Mouse (Mus musculus): Measurements from ENCODE around the gene Pycard.

- TF ChIP-seq POLR2A (IDR thresholded peaks at IDR 0.05; ENCODE audit: low read depth, low read length) (no peak), CTCF (conservative IDR thresholded peaks at IDR 0.05; ENCODE audit: insufficient read depth, insufficient read length, low read depth, low read length) (no peak)
Observed at GRCm38 (mm10) chr7:128019187-128019586, 25.5 kb upstream of the Pycard start.
